Mouse (Mus musculus) ES-Bruce4 (cell line): ENCODE results near the gene Ccdc137. TPM values are rescaled to one million over a fixed set of nuclear protein-coding genes. Genes with fewer than 3 reads are reported as not detected.

Experiments
- H3K27ac ChIP-seq: 2 replicates; pipeline ENCODE4 v1.5.1; 2012; ENCODE audit warnings: low read length, inconsistent platforms; ENCODE audit not compliant: insufficient read depth
- H3K27me3 ChIP-seq: 2 replicates; pipeline ENCODE4 v1.6.1; 2012; ENCODE audit warnings: mild to moderate bottlenecking, low read length, inconsistent platforms; ENCODE audit not compliant: control insufficient read depth, poor library complexity, insufficient read depth, severe bottlenecking
- H3K36me3 ChIP-seq: 2 replicates; pipeline ENCODE4 v1.6.1; 2012; ENCODE audit warnings: inconsistent platforms, mild to moderate bottlenecking, low read length, moderate library complexity; ENCODE audit not compliant: control insufficient read depth, poor library complexity, insufficient read depth, severe bottlenecking
- H3K4me1 ChIP-seq: one replicate; pipeline ENCODE4 v1.8.1; 2011; ENCODE audit warnings: low read length; ENCODE audit not compliant: control insufficient read depth, insufficient read depth
- H3K4me3 ChIP-seq: 2 replicates; pipeline ENCODE4 v1.5.1; 2011; ENCODE audit warnings: low read depth, mild to moderate bottlenecking, low read length
- H3K9ac ChIP-seq: 2 replicates; pipeline ENCODE4 v1.6.1; 2012; ENCODE audit warnings: low read depth, mild to moderate bottlenecking, inconsistent platforms; ENCODE audit not compliant: poor library complexity, severe bottlenecking
- H3K9me3 ChIP-seq: replicated peaks from 2 replicates; pipeline ENCODE4 v1.6.1; 2012; ENCODE audit warnings: mild to moderate bottlenecking, low read length, inconsistent platforms; ENCODE audit not compliant: control insufficient read depth, poor library complexity, insufficient read depth, severe bottlenecking
- CTCF ChIP-seq: IDR thresholded peaks from one replicate; pipeline ENCODE4 v1.8.1; 2011; ENCODE audit warnings: low read depth, low read length
- EP300 ChIP-seq: IDR thresholded peaks from 2 replicates; pipeline ENCODE4 v1.6.1; 2011; ENCODE audit warnings: low read depth, low read length; ENCODE audit not compliant: insufficient read depth
- POLR2A ChIP-seq: IDR thresholded peaks from one replicate; pipeline ENCODE4 v1.8.1; 2011; ENCODE audit warnings: low read length; ENCODE audit not compliant: insufficient read depth
- polyA plus RNA-seq: library from polyadenylated mRNA; stranded (reverse); fragments of >200 nt; gene quantifications from 2 replicates; pipeline ENCODE4 v1.2.4, GENCODE M21; 2011; ENCODE audit warnings: low read depth; ENCODE audit not compliant: missing spikeins, insufficient read depth, insufficient read length

Gene Ccdc137
- polyA plus RNA-seq, 1 experiment: 16.1 TPM

DNA sequence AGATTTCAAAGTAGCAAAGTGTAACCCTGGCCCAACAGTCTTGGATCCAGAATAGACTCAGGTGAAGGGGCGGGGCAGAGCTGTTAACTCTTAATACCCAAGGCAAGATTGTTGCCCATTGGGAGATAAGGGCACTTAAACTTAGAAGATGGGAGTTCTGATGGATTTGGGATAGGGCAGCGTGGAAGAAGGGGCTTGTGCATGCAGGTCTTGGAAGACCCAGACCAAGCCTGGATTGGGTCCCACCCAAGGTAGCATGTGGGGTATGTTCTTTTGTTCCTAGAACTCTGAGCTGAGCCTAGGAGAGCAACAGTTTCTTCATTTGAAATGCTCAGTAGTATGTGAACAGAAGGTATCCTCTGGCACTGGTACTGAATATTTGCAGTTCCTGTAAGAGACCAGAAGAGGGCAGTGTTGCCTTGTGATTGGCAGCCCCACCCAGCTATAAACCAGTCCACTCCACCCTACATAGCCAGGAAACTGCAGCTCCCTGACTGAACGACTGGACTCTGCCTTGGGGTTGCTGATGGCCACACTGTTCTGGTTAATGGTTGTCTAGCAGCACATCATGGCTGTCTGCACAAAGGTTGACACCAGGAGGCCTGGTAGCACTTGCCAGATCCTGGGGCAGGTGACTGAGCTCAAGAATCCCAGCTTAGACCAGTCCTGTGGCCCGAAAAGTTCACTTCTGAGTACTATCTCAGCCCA lies 31.3 kb downstream of the Ccdc137 start:
- TF ChIP-seq EP300 (0 out of 2 replicates have a peak, but pooled peaks have one; percentile 24), POLR2A (no peak), CTCF (peak; percentile 78)
- H3K9ac ChIP-seq: no peak overlapping the region
- peaks cover 32% of the 10 kb centered on the region for H3K36me3 ChIP-seq
- no peak overlapping the region for H3K4me3 ChIP-seq
- H3K27ac ChIP-seq: no peak overlapping the region
- peaks cover 2% of the 10 kb centered on the region for H3K4me1 ChIP-seq
- no peaks in the 10 kb centered on the region for H3K27me3 ChIP-seq
- H3K9me3 ChIP-seq: no peaks in the 10 kb centered on the region

DNA sequence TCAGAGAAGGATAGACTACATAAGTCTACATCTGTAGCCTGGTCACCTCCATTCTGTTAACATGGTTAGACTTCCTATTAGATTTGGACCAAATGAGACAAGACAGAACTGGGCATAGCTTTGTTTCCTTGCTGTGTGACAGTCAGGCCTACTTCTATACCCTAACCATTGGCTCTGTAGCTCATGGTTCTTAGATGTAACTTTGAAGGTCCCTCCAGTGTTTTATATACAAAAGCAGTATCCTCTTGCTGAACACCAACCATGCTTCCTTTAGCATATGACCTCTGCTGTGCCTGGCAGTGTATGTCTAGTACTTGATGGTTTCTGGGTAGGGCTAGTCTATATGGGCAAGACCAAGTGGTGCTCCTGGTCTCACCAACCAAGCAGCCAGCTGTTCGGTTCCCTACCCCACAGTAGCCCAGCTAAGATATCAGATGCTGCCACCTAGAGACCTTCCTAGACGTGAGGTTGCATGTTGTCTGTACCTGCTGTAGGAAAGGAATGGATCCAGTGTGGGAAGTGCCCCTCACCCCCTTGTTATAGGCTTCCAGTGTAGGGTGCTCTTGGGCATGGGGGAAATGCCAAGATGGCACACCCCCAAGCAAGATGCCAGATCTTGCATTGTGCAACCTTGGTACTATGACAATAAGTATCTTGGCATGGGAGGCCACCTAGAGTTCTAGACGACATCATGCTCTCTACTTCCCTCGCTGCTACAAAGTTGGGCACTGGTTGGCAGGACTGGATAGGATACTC lies 32.6 kb downstream of the Ccdc137 start:
- Histone ChIP-seq H3K4me3 (no peak overlapping the region), H3K27ac (no peak overlapping the region), H3K36me3 (peaks cover 36% of the 10 kb centered on the region), H3K9ac (peak overlapping the region; percentile 69; the same call in 1 of the 2 replicates), H3K9me3 (no peaks in the 10 kb centered on the region), H3K27me3 (no peaks in the 10 kb centered on the region), H3K4me1 (peaks cover 2% of the 10 kb centered on the region)
- TF ChIP-seq EP300 (no peak), POLR2A (no peak), CTCF (no peak)

DNA sequence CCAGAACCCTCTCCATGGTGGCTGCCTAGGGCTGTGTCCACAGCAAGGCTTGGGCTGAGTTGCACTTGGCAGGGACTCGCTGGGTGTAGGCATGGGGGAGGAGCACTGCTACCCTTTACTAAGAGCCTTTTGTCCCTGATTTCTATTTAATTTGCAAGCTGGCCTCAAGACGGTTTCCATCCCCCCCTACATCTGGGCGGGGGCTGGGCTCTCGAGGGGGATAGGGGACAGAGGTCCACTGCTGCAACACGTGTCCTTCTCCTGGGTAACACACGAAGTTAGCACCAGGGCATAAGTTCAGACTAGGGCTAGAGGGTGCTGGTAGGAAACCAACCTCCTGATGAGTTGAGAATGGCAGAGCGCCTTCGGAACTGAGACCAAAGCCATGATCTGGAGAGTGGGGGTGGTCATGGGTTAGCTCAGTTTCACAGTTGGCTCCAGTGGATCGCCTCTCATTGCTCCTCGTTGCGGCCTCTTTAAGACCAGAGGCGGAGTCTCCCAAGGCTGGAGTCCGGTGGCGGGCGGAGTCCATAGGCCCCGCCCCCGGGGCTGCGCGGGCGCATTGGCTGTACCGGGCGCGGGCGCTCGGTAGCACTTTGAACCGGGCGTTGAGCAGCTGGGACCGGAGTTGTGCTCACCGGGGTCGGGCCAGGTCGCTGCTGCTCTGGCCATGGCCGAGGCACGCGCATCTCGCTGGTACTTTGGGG lies 33.6 kb downstream of the Ccdc137 start, which contains the start of gene Slc25a10:
TSS of gene Slc25a10 (plus strand) at position 524 of the 707 bp plus-strand sequence.
- peaks cover 2% of the 10 kb centered on the region for H3K4me1 ChIP-seq
- peak within 1 kb of the TSS; percentile 69 for H3K9ac ChIP-seq
- peak within 1 kb of the TSS; percentile 57 for H3K27ac ChIP-seq
- peak; percentile 44 for TF ChIP-seq POLR2A
- no peak for TF ChIP-seq EP300
- no peaks in the 10 kb centered on the region for H3K9me3 ChIP-seq
- H3K36me3 ChIP-seq: peaks cover 34% of the 10 kb centered on the region
- H3K27me3 ChIP-seq: no peaks in the 10 kb centered on the region
- peak within 1 kb of the TSS; percentile 81 for H3K4me3 ChIP-seq

DNA sequence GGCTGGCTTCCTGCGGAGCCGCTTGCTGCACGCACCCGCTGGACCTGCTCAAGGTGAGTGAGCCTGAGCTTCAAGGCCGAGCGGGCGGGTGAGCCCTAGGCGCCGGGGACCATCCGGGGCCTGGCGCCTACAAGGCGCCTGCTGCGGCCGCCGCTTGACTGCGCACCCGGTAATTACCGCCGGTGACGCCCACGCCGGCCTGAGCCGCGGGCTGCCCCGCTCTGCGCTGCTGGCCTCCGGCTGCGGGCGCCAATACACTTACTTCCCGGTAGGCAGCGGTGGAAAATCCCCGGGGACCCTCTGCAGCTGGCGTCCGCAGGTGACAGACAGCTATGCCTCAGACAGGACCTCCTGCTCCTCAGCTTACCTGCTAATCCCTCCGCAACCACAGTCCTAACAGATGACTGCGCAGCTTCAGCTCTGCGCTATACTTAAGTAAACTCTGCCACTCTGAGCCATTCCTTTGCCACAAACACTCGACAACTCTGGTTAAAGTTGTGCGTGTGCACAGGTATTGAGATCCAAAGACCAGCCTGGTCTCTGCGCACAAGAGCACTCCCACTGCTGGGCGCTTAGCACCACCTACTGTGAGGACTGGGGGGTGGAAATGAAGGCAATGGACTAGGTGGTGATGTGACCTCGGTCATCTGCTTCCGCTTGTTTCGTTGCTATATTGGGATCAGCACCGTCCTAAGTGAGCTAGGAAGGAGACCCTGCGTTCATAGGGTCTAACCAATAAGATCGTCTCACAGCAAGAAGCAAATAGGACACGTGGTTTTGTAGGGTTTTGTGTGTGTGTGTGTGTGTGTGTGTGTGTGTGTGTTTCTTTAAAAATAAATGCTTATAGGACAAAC lies 34.3 kb downstream of the Ccdc137 start:
- H3K9ac ChIP-seq: peak overlapping the region; percentile 69
- no peaks in the 10 kb centered on the region for H3K9me3 ChIP-seq
- H3K4me1 ChIP-seq: peaks cover 2% of the 10 kb centered on the region
- peak overlapping the region; percentile 81 for H3K4me3 ChIP-seq
- H3K27me3 ChIP-seq: no peaks in the 10 kb centered on the region
- no peak overlapping the region for H3K27ac ChIP-seq
- no peak for TF ChIP-seq EP300
- peak; percentile 26 for TF ChIP-seq CTCF
- H3K36me3 ChIP-seq: peaks cover 30% of the 10 kb centered on the region

DNA sequence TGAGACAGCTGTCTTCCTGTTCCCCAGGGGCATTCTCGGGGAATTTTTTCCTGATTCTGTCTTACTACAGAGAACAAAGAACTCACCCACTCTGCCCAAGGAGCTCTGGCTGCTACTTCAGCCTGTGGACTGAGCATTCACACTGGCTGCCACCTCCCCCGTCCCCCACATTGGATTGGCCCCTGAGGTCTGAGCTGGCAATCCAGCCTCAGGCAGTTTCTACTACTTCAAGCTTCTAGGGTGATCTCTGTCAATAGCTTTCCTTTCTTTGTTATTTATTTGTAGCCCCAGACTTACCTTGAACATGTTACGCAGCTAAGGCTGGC lies 34.9 kb downstream of the Ccdc137 start:
- Histone ChIP-seq H3K27ac (no peak overlapping the region), H3K9me3 (no peaks in the 10 kb centered on the region), H3K36me3 (peaks cover 24% of the 10 kb centered on the region), H3K27me3 (no peaks in the 10 kb centered on the region), H3K9ac (no peak overlapping the region), H3K4me3 (no peak overlapping the region), H3K4me1 (peaks cover 2% of the 10 kb centered on the region)
- TF ChIP-seq EP300 (no peak), CTCF (no peak), POLR2A (no peak)
